ENCODE assay signal across 24 mouse cellular contexts in genomic region chr1:85819695-85820094, GRCm38 (mm10). TPM values are rescaled to one million over a fixed set of nuclear protein-coding genes. Genes with fewer than 3 reads are reported as not detected.
DNase-seq lines count a peak whose midpoint lies in the region; ATAC-seq and TF ChIP-seq lines count a peak whose summit lies in the region.
"Had no signal": no experiment of that assay in that cellular context is flagged by ENCODE, and none has a peak within 500 bp of the region (broad histone marks: within the 10 kb centered on the region; RNA-seq: fewer than 3 reads in every experiment).

No protein-coding gene starts in this region.

- no peak for DNase-seq in forebrain, postnatal 0 days
- no peak for DNase-seq in forebrain, embryonic 14.5 days (ENCODE audit: low spot score)
- no peak for DNase-seq in left cerebral cortex, adult 2 months (ENCODE audit: extremely low spot score in 1 of 2, low spot score in 2 of 2)
- no peak for DNase-seq in left cerebral cortex, adult 9 months (ENCODE audit: low spot score in 2 of 2)
- no peak for DNase-seq in CH12.LX (ENCODE audit: extremely low read depth)
- no peak for DNase-seq in brain, embryonic 14.5 days (ENCODE audit: low read depth)
- no peak for DNase-seq in neural tube, embryonic 10.5 days (ENCODE audit: extremely low spot score, low spot score)
- DNase-seq: adrenal gland, postnatal 36 days; cerebellum, adult 11-12 months; cerebellum, postnatal 36 days; gastrocnemius, postnatal 25 days; heart, adult 18-20 months; heart, postnatal 10 days; kidney, adult 18-20 months had no signal

- no peaks in the 10 kb centered on the region for H3K27me3 ChIP-seq in forebrain, postnatal 0 days (ENCODE audit: insufficient read depth, low read length)
- H3K27me3 ChIP-seq in forebrain, embryonic 14.5 days (replicated peaks; ENCODE audit: control insufficient read depth, insufficient read depth, low read length): no peaks in the 10 kb centered on the region
- H3K27me3 ChIP-seq in CH12.LX (replicated peaks): no peaks in the 10 kb centered on the region
- H3K27me3 ChIP-seq: forebrain, embryonic 15.5 days; heart, embryonic 12.5 days; limb, embryonic 12.5 days; lung, embryonic 15.5 days had no signal

- intact Hi-C loops in left cerebral cortex, adult 2 months (cut with DNase I): no loop called here

- no peak for ATAC-seq in forebrain, postnatal 0 days
- ATAC-seq in forebrain, embryonic 14.5 days: no peak
- ATAC-seq in cerebellum, adult (ENCODE audit: insufficient number of reproducible peaks, low FRiP score, low TSS enrichment): no peak
- ATAC-seq: forebrain, embryonic 15.5 days had no signal

- H3K79me2 ChIP-seq in CH12.LX (replicated peaks; ENCODE audit: control insufficient read depth, extremely low read depth, insufficient read depth, poor library complexity, severe bottlenecking): peaks cover 38% of the 10 kb centered on the region

- H3K4me3 ChIP-seq in forebrain, postnatal 0 days (ENCODE audit: low read depth, low read length): no peak overlapping the region
- no peak overlapping the region for H3K4me3 ChIP-seq in forebrain, embryonic 14.5 days (ENCODE audit: low read depth, low read length)
- no peak overlapping the region for H3K4me3 ChIP-seq in left cerebral cortex, adult 2 months
- no peak overlapping the region for H3K4me3 ChIP-seq in CH12.LX (replicated peaks in 1 of 3; ENCODE audit: low read depth in 2 of 3, low read length in 2 of 3, poor library complexity in 1 of 3)
- H3K4me3 ChIP-seq: forebrain, embryonic 15.5 days; heart, embryonic 12.5 days; hindbrain, embryonic 10.5 days; limb, embryonic 12.5 days; lung, embryonic 15.5 days; midbrain, embryonic 10.5 days had no signal

- TF ChIP-seq POLR2A in CH12.LX (IDR thresholded peaks at IDR 0.05; ENCODE audit: low read depth, low read length): no peak
- no peak for TF ChIP-seq POLR2A in brain, embryonic 14.5 days (IDR thresholded peaks at IDR 0.05; ENCODE audit: borderline replicate concordance, extremely low read depth, insufficient read depth, insufficient read length, poor library complexity, severe bottlenecking)

- peak; percentile 26; the same call in 1 of the 2 replicates for TF ChIP-seq CTCF in forebrain, postnatal 0 days (IDR thresholded peaks at IDR 0.05; ENCODE audit: low read depth)
- TF ChIP-seq CTCF in left cerebral cortex, adult 2 months (IDR thresholded peaks at IDR 0.05): peak; percentile 9; the same call in 1 of the 2 replicates
- TF ChIP-seq CTCF in CH12.LX (conservative IDR thresholded peaks at IDR 0.05 in 1 of 2, IDR thresholded peaks at IDR 0.05 in 1 of 2; ENCODE audit: low read depth in 2 of 2, low read length in 2 of 2): peak in 1 of 2 experiments; percentile 37; a peak in 2 of 4 replicates
- TF ChIP-seq CTCF in brain, embryonic 14.5 days (IDR thresholded peaks at IDR 0.05; ENCODE audit: borderline replicate concordance, extremely low read depth, insufficient read depth, insufficient read length): peak; percentile 4; the same call in 1 of the 2 replicates

- peaks cover 13% of the 10 kb centered on the region; the same call in 1 of the 2 replicates for H3K36me3 ChIP-seq in forebrain, postnatal 0 days (ENCODE audit: insufficient read depth)
- H3K36me3 ChIP-seq in forebrain, embryonic 14.5 days (ENCODE audit: control insufficient read depth, insufficient read depth, low read length): peaks cover 31% of the 10 kb centered on the region
- H3K36me3 ChIP-seq in CH12.LX (replicated peaks in 1 of 2; ENCODE audit: control insufficient read depth in 1 of 2, insufficient read depth in 1 of 2, low read length in 1 of 2): peaks cover 44 to 97% of the 10 kb centered on the region in 2 experiments

- TF ChIP-seq EP300 in CH12.LX (IDR thresholded peaks at IDR 0.05; ENCODE audit: low read length): no peak

- H3K9ac ChIP-seq in forebrain, postnatal 0 days: no peak overlapping the region
- H3K9ac ChIP-seq in forebrain, embryonic 14.5 days (ENCODE audit: low read length): no peak overlapping the region
- no peak overlapping the region for H3K9ac ChIP-seq in CH12.LX (ENCODE audit: insufficient read depth, low read depth)
- H3K9ac ChIP-seq: forebrain, embryonic 15.5 days; heart, embryonic 12.5 days; limb, embryonic 12.5 days; lung, embryonic 15.5 days had no signal

- 98% methylated on average over 1 of the region's 1 CpGs for WGBS in forebrain, postnatal 0 days
- 100% methylated on average over 1 of the region's 1 CpGs for WGBS in forebrain, embryonic 14.5 days

- dilution Hi-C loops in CH12.LX (cut with MboI; ENCODE audit: extremely low pct_ligation_motif_present, extremely low pct_unique_long_range_greater_than_20kb, low sequenced_read_pairs): no loop called here

- no peak overlapping the region for H3K27ac ChIP-seq in forebrain, postnatal 0 days (ENCODE audit: low read depth, low read length)
- H3K27ac ChIP-seq in forebrain, embryonic 14.5 days (ENCODE audit: low read depth, low read length): no peak overlapping the region
- H3K27ac ChIP-seq in left cerebral cortex, adult 2 months: no peak overlapping the region
- H3K27ac ChIP-seq in CH12.LX (ENCODE audit: insufficient read depth, low read depth): no peak overlapping the region
- H3K27ac ChIP-seq: forebrain, embryonic 15.5 days; hindbrain, embryonic 10.5 days; kidney, postnatal 0 days; limb, embryonic 12.5 days; lung, embryonic 15.5 days; macrophage; midbrain, embryonic 10.5 days had no signal

- no peaks in the 10 kb centered on the region for H3K9me3 ChIP-seq in forebrain, postnatal 0 days (ENCODE audit: low read length)
- H3K9me3 ChIP-seq in forebrain, embryonic 14.5 days (replicated peaks; ENCODE audit: control insufficient read depth, low read length): no peaks in the 10 kb centered on the region
- H3K9me3 ChIP-seq in CH12.LX (replicated peaks; ENCODE audit: low read length): peaks cover 8% of the 10 kb centered on the region
- H3K9me3 ChIP-seq: forebrain, embryonic 15.5 days; heart, embryonic 12.5 days; limb, embryonic 12.5 days; lung, embryonic 15.5 days; midbrain, embryonic 10.5 days had no signal

- H3K4me1 ChIP-seq in forebrain, postnatal 0 days (ENCODE audit: insufficient read depth): no peaks in the 10 kb centered on the region
- no peaks in the 10 kb centered on the region for H3K4me1 ChIP-seq in forebrain, embryonic 14.5 days (ENCODE audit: control insufficient read depth, insufficient read depth, low read length)
- peaks cover 0 to 13% of the 10 kb centered on the region in 2 experiments; a peak in 2 of 4 replicates for H3K4me1 ChIP-seq in CH12.LX (ENCODE audit: control insufficient read depth in 1 of 2, insufficient read depth in 2 of 2)
- H3K4me1 ChIP-seq: forebrain, embryonic 15.5 days; hindbrain, embryonic 10.5 days; limb, embryonic 12.5 days; lung, embryonic 15.5 days; midbrain, embryonic 10.5 days had no signal

- no peak overlapping the region for H3K4me2 ChIP-seq in forebrain, postnatal 0 days (ENCODE audit: low read depth)
- H3K4me2 ChIP-seq in forebrain, embryonic 14.5 days (ENCODE audit: low read length): no peak overlapping the region
- no peak overlapping the region for H3K4me2 ChIP-seq in CH12.LX (ENCODE audit: insufficient read depth, low read depth, poor library complexity, severe bottlenecking)
- H3K4me2 ChIP-seq: forebrain, embryonic 15.5 days; heart, embryonic 12.5 days; limb, embryonic 12.5 days; liver, embryonic 11.5 days; lung, embryonic 15.5 days had no signal

- in situ Hi-C loops in CH12.LX (cut with MboI; ENCODE audit: low pct_ligation_motif_present, low pct_unique_long_range_greater_than_20kb, low sequenced_read_pairs): no loop called here

- TF ChIP-seq RAD21 in CH12.LX (IDR thresholded peaks at IDR 0.05; ENCODE audit: low read depth, low read length): peak; percentile 34

TF ChIP-seq in CH12.LX, 34 proteins besides CTCF, POLR2A, EP300 and RAD21:
- 0 out of 2 replicates have a peak, but pooled peaks have one; percentile 3 for TF ChIP-seq SMC3 (IDR thresholded peaks at IDR 0.05; ENCODE audit: low read depth, low read length)
- no peak for TF ChIP-seq MXI1 (IDR thresholded peaks at IDR 0.05; ENCODE audit: low read depth, low read length)

RNA-seq across cellular contexts. Expression of gene Cab39, which starts 26.5 kb away (rescaled TPM):
- 191 and 216 TPM in 2 replicates for total RNA-seq in forebrain, postnatal 0 days (2014; rRNA removed)
- 41.1 and 46.1 TPM in 2 replicates for polyA plus RNA-seq in forebrain, postnatal 0 days (2015; fragmentation: Nextera tagmentation; extraction: Ambion mirVana)
- 62.9 and 74.3 TPM in 2 replicates for polyA plus RNA-seq in forebrain, embryonic 14.5 days (2014; fragmentation: Nextera tagmentation; extraction: Ambion mirVana)
- total RNA-seq in left cerebral cortex, adult 2 months (2021): 100 to 1,000 TPM; 149 to 175 TPM
- 90.2 and 101 TPM in 2 replicates for total RNA-seq in CH12.LX (2012; rRNA removed)
- total RNA-seq in CH12.LX (2014; rRNA removed): 239 and 263 TPM in 2 replicates
- polyA plus RNA-seq in CH12.LX (2012; ENCODE audit: insufficient read length, low read depth): 98.4 and 111 TPM in 2 replicates
- polyA plus RNA-seq in brain, embryonic 14.5 days (2012; rRNA removed): 109 and 118 TPM in 2 replicates

RNA-seq across cellular contexts. Expression of gene A630001G21Rik, which starts 41.3 kb away (rescaled TPM):
- 0.46 and 2.0 TPM in 2 replicates for total RNA-seq in forebrain, postnatal 0 days (2014; rRNA removed)
- polyA plus RNA-seq in forebrain, postnatal 0 days (2015; fragmentation: Nextera tagmentation; extraction: Ambion mirVana): 0.19 and 0.25 TPM in 2 replicates
- 0.33 and 0.48 TPM in 2 replicates for polyA plus RNA-seq in forebrain, embryonic 14.5 days (2014; fragmentation: Nextera tagmentation; extraction: Ambion mirVana)
- total RNA-seq in left cerebral cortex, adult 2 months (2021): not detected
- total RNA-seq in CH12.LX (2012; rRNA removed) (55.8 and 64.7 TPM in 2 replicates), CH12.LX (2014; rRNA removed) (151 and 164 TPM in 2 replicates)
- 130 and 139 TPM in 2 replicates for polyA plus RNA-seq in CH12.LX (2012; ENCODE audit: insufficient read length, low read depth)
- 0.67 and 0.75 TPM in 2 replicates for polyA plus RNA-seq in brain, embryonic 14.5 days (2012; rRNA removed)

Comparison
In these comparisons a context has a peak if more than half of its experiments do, and no peak if none do; other contexts are left out.
1. RNA of gene A630001G21Rik, which starts 41.3 kb away (polyA plus RNA-seq): 130 to 139 TPM in CH12.LX; 0.67 to 0.75 TPM in brain, embryonic 14.5 days, 0.33 to 0.48 TPM in forebrain, embryonic 14.5 days and 0.19 to 0.25 TPM in forebrain, postnatal 0 days; every median in the first group is over 10 times any median in the second.